Mouse (Mus musculus) CD4-positive naive resting alpha-beta T cell, adult 57 days (primary cell): ENCODE measurements around the gene Vmn1r76. TPM values are rescaled to one million over a fixed set of nuclear protein-coding genes. Genes with fewer than 3 reads are reported as not detected.

Source experiments
- total RNA-seq: library from RNA; stranded (reverse); gene quantifications from one replicate; pipeline ENCODE4 v1.2.4, GENCODE M21; 2023

The Vmn1r76 gene
- total RNA-seq: not detected

DNA sequence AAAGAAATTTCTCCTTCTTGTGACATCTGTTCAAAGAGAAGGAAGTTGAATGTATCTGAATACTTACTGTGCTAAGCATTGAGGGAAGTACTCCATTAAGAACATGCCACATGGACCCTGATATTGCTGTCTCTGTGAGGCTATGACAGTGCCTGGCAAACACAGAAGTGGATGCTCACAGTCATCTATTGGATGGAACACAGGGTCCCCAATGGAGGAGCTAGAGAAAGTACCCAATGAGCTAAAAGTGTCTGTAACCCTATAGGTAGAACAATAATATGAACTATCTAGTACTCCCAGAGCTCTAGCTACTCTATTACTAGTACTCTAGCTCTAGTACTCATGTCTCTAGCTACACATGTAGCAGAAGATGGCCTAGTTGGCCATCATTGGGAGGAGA is at the start of gene Vmn1r76:
TSS of gene Vmn1r76 (minus strand) at position 101 of the 400 bp plus-strand sequence.

GRCm38 (mm10) chr7:11874330-11874729 is 63.7 kb downstream of the Vmn1r76 start, which contains the start of gene Vmn1r75:
TSS of gene Vmn1r75 (plus strand) at chr7:11874630.

Other genes starting within 250 kb of the Vmn1r76 start
- gene Vmn1r73, start 207.9 kb downstream of the Vmn1r76 start, total RNA-seq: not detected
- gene Vmn1r74, start 104.2 kb downstream of the Vmn1r76 start, total RNA-seq: not detected
- not detected for gene Vmn1r75, start 63.6 kb downstream of the Vmn1r76 start, total RNA-seq
- gene Vmn1r77, start 98.5 kb upstream of the Vmn1r76 start, total RNA-seq: not detected
- not detected for gene Vmn1r78, start 212.0 kb upstream of the Vmn1r76 start, total RNA-seq
- gene Vmn1r79, start 233.1 kb upstream of the Vmn1r76 start, total RNA-seq: not detected